In the genomic region with DNA sequence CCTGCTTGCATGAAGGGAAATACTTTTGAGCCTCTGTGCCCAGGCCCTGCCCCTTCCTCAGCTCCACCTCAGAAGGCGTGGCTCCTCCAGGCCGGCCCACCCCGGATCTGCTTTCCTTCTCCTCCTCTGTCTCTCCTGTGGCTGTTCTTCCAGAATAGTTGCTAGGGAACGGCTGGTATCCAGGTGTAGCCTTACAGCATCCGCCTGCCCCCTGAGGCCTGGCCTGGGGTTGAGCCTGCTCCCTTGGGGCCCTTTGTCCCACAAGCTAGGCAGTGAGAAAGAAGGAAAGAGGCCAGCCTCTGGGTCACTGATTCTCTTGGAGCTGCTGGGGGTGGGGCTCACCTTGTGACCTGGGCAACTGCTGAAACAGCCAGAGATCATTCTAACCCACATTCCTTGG, we compare ENCODE assay signal across 11 mouse cellular contexts. TPM values are rescaled to one million over a fixed set of nuclear protein-coding genes. Genes with fewer than 3 reads are reported as not detected.
DNase-seq lines count a peak whose midpoint lies in the region; ATAC-seq and TF ChIP-seq lines count a peak whose summit lies in the region.
"Had no signal": no experiment of that assay in that cellular context is flagged by ENCODE, and none has a peak within 500 bp of the region (broad histone marks: within the 10 kb centered on the region; RNA-seq: fewer than 3 reads in every experiment).

No protein-coding gene starts in this region.

- TF ChIP-seq EP300 in heart, adult 2 months (IDR thresholded peaks at IDR 0.05; ENCODE audit: insufficient read depth, low read depth, low read length), result no peak

- CTCF ChIA-PET in Patski (lab: Charles Lee), result interaction anchor here (1.6 kb wide), 1 partner anchor 15 kb away, joined by 9 read pairs; no protein-coding TSS in a partner anchor

- in situ Hi-C loops in Patski (cut with MboI; ENCODE audit: low pct_unique_long_range_greater_than_20kb), result no loop called here

- TF ChIP-seq POLR2A in heart, adult 2 months (IDR thresholded peaks at IDR 0.05; ENCODE audit: insufficient read depth, low read depth, low read length), result no peak

- WGBS in heart, embryonic 10.5 days, result 51% methylated on average over 5 of the region's 5 CpGs
- WGBS in heart, adult 2 months, result 57% methylated on average over 5 of the region's 5 CpGs
- WGBS in embryonic facial prominence, embryonic 15.5 days, result 15% methylated on average over 5 of the region's 5 CpGs

- POLR2A ChIA-PET in Patski (lab: Charles Lee), result no interaction called here

- no peak for DNase-seq in heart, embryonic 10.5 days (ENCODE audit: low spot score)
- DNase-seq in heart, adult 2 months, result no peak
- DNase-seq in Patski (ENCODE audit: low read depth, low spot score), result peak; percentile 27
- DNase-seq in kidney, postnatal 4 days, result peak; percentile 41 to 61
- DNase-seq in spleen, adult 18-20 months, result no peak
- no peak for DNase-seq in spleen, adult 12 weeks (ENCODE audit: low spot score)
- no peak for DNase-seq in left cerebral cortex, postnatal 10 days (ENCODE audit: extremely low spot score in 1 of 2, low spot score in 2 of 2)
- DNase-seq: cerebellum, adult 8-10 months; forebrain, postnatal 0 days had no signal

- H3K79me2 ChIP-seq in heart, adult 2 months (replicated peaks; ENCODE audit: control insufficient read depth, insufficient read depth, low read length), result no peaks in the 10 kb centered on the region

- intact Hi-C loops in heart, adult 2 months (cut with DNase I), result no loop called here
- intact Hi-C loops in left cerebral cortex, postnatal 10 days (cut with DNase I), result no loop called here

- H3K4me1 ChIP-seq in heart, embryonic 10.5 days, result peaks cover 18% of the 10 kb centered on the region
- H3K4me1 ChIP-seq in heart, adult 2 months (ENCODE audit: control insufficient read depth, insufficient read depth, low read length), result peaks cover 11% of the 10 kb centered on the region
- peaks cover 22% of the 10 kb centered on the region for H3K4me1 ChIP-seq in embryonic facial prominence, embryonic 15.5 days

- H3K27ac ChIP-seq in heart, embryonic 10.5 days, result 0 out of 2 replicates have a peak overlapping the region, but pooled peaks have one; percentile 7
- H3K27ac ChIP-seq in heart, adult 2 months, result no peak overlapping the region
- no peak overlapping the region; the same call in 1 of the 2 replicates for H3K27ac ChIP-seq in embryonic facial prominence, embryonic 15.5 days (replicated peaks)
- H3K27ac ChIP-seq: neural tube, embryonic 13.5 days had no signal

- no peak for TF ChIP-seq CTCF in heart, adult 2 months (IDR thresholded peaks at IDR 0.05)
- no peak for TF ChIP-seq CTCF in Patski (IDR thresholded peaks at IDR 0.05)

- no peak overlapping the region for H3K4me3 ChIP-seq in heart, embryonic 10.5 days
- H3K4me3 ChIP-seq in heart, adult 2 months, result no peak overlapping the region
- no peak overlapping the region for H3K4me3 ChIP-seq in embryonic facial prominence, embryonic 15.5 days (replicated peaks)
- H3K4me3 ChIP-seq: neural tube, embryonic 13.5 days had no signal

- H3K36me3 ChIP-seq in heart, embryonic 10.5 days, result 0 out of 2 replicates have a peak, but pooled peaks cover 5% of the 10 kb centered on the region
- no peaks in the 10 kb centered on the region for H3K36me3 ChIP-seq in heart, adult 2 months (ENCODE audit: control insufficient read depth, insufficient read depth, low read length)
- no peaks in the 10 kb centered on the region for H3K36me3 ChIP-seq in embryonic facial prominence, embryonic 15.5 days
- H3K36me3 ChIP-seq: neural tube, embryonic 13.5 days had no signal

- H3K27me3 ChIP-seq in heart, embryonic 10.5 days (ENCODE audit: insufficient read depth, poor library complexity, severe bottlenecking), result peaks cover 19% of the 10 kb centered on the region; the same call in 1 of the 2 replicates
- no peaks in the 10 kb centered on the region for H3K27me3 ChIP-seq in heart, adult 2 months (ENCODE audit: control insufficient read depth, insufficient read depth, low read length)
- no peaks in the 10 kb centered on the region for H3K27me3 ChIP-seq in Patski
- H3K27me3 ChIP-seq in embryonic facial prominence, embryonic 15.5 days, result no peaks in the 10 kb centered on the region
- H3K27me3 ChIP-seq: neural tube, embryonic 13.5 days had no signal

- ATAC-seq in Patski, result peak; percentile 65
- peak; percentile 71 for ATAC-seq in embryonic facial prominence, embryonic 15.5 days (ENCODE audit: insufficient number of reproducible peaks, low FRiP score, low TSS enrichment, low read depth)
- ATAC-seq: forebrain, postnatal 0 days had no signal

- no peaks in the 10 kb centered on the region for H3K9me3 ChIP-seq in heart, embryonic 10.5 days
- H3K9me3 ChIP-seq in embryonic facial prominence, embryonic 15.5 days (replicated peaks), result no peaks in the 10 kb centered on the region
- H3K9me3 ChIP-seq: neural tube, embryonic 13.5 days had no signal

- no peak overlapping the region for H3K9ac ChIP-seq in heart, adult 2 months (ENCODE audit: low read depth, low read length)
- no peak overlapping the region for H3K9ac ChIP-seq in embryonic facial prominence, embryonic 15.5 days
- H3K9ac ChIP-seq: forebrain, postnatal 0 days; neural tube, embryonic 13.5 days had no signal

- H3K4me2 ChIP-seq in embryonic facial prominence, embryonic 15.5 days (replicated peaks), result no peak overlapping the region
- H3K4me2 ChIP-seq: neural tube, embryonic 13.5 days had no signal

RNA-seq across cellular contexts. Expression of gene Mcf2l, which starts 38.4 kb away (rescaled TPM):
- 8.3 and 9.1 TPM in 2 replicates for polyA plus RNA-seq in heart, embryonic 10.5 days (2016; fragmentation: Nextera tagmentation; extraction: Ambion mirVana)
- total RNA-seq in heart, adult 2 months (2021), result 100 to 1,000 TPM in 1 of 2 experiments, 10 to 100 TPM in 1; 58.4 to 104 TPM
- polyA plus RNA-seq in heart, adult 2 months (2012; rRNA removed), result 30.3 and 40.2 TPM in 2 replicates
- polyA plus RNA-seq in Patski (2021), result 6.8 TPM
- polyA plus RNA-seq in embryonic facial prominence, embryonic 15.5 days (2015; fragmentation: Nextera tagmentation; extraction: Ambion mirVana), result 16.8 and 18.7 TPM in 2 replicates
- total RNA-seq in left cerebral cortex, postnatal 10 days (2021), result 100 to 1,000 TPM; 280 to 298 TPM

Comparison
In these comparisons a context has a peak if more than half of its experiments do, and no peak if none do; other contexts are left out.
1. DNase-seq: peak in Patski (single experiment) and kidney, postnatal 4 days (2 of 2); none in heart, embryonic 10.5 days (single experiment), heart, adult 2 months (0 of 2), spleen, adult 18-20 months (0 of 2), spleen, adult 12 weeks (single experiment) and left cerebral cortex, postnatal 10 days (0 of 2).